Mouse (Mus musculus) liver (tissue): ENCODE data around the gene Arhgap45.
A peak's percentile ranks its signal among the peaks of the same experiment; 100 is the strongest.
"Not testable (repeated sequence)": the region's sequence is repeated elsewhere in the genome, so short reads cannot be mapped to it uniquely, and the experiment has no call there.

ENCODE experiments used
- DNase-seq: peaks from one replicate; pipeline ENCODE4 v3.0.0-alpha.2; 2020; ENCODE audit warnings: mixed read lengths

The Arhgap45 gene

GRCm38 (mm10) chr10:80035148-80035547 is 18.7 kb downstream of the Arhgap45 start:
- DNase-seq, result no peak

DNA sequence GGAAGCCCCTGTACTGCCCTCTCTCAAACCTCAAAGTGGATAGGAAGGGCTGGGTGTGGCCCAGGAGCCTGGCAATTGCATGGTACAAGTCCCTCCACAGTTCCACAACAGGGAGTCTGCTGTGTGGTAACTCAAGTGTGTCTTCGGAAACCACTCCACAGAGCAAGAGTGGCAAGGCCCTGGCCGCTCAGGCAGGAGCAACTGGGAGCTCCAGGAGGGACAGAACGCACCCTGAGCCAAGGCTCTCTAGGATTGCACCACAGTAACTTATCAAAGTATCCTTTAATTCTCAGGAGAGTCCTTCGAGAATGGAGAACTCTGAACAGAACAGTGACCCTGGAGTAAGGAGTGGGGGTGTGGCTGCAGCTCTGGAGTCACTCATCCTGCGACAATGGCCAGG is 19.2 kb downstream of the Arhgap45 start:
- DNase-seq, result no peak

GRCm38 (mm10) chr10:80036832-80037231 is 20.4 kb downstream of the Arhgap45 start:
- DNase-seq, result no peak

- DNase-seq, result peak; percentile 97
Observed at GRCm38 (mm10) chr10:80039559-80039979, 23.1 kb downstream of the Arhgap45 start, which contains the start of gene Polr2e. Gene Polr2e (minus strand): TSS chr10:80039795.

- not testable (repeated sequence) for DNase-seq
Observed at GRCm38 (mm10) chr10:80041409-80042060, 25.1 kb downstream of the Arhgap45 start.

GRCm38 (mm10) chr10:80044087-80044486 is 27.6 kb downstream of the Arhgap45 start:
- DNase-seq, result peak; percentile 37

- not testable (repeated sequence) for DNase-seq
Observed at GRCm38 (mm10) chr10:80045364-80045763, 28.9 kb downstream of the Arhgap45 start.

GRCm38 (mm10) chr10:80045766-80046165 is 29.3 kb downstream of the Arhgap45 start:
- no peak for DNase-seq

DNA sequence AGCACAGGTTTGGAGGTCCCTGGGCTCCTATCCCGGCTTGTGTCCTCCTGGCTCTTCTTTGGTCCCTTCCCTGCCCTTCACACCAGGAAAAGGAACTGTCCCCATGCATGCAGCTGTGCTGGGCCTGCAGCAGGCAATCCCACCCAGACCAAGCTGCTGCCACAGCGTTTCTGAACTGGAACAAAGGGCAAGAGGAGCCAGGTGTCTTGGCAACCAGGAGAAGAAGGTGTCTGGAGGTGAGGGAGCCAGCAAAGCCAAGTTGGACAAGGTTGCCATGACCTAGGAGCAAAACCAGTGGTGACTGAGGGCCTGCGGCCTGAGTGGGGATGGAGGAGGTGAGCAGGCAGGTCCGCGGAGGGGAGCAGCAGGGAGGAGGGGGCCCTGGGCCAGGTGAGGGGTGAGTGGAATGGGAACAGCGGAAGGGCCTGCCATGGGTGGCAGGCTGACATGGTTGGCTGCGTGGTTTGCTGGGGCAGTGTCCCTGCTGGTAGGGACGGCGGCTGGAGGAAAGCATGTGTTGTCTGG is 30.6 kb downstream of the Arhgap45 start, which contains the start of gene Gpx4:
Gene Gpx4 (plus strand): TSS at position 126 of the 525 bp plus-strand sequence.
- no peak for DNase-seq

GRCm38 (mm10) chr10:80048396-80048795 is 31.9 kb downstream of the Arhgap45 start:
- DNase-seq, result no peak

DNA sequence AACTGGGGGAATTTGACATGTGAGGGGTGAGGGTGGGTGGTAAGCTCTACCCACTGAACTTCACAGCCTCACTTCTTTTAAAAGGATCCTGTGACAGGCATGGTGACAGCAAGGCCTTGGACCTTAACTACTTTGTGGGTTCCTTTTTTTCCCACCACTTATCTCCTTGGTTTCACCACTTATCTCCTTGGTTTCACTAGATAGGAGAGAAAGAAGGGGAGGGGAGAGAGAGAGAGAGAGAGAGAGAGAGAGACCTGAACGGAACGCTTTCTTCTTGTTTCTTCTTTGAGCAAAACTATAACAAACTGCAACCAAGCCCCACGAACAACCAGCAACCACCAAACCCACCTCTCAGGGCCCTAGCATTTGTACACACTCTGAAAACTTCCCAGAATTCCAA is 32.4 kb downstream of the Arhgap45 start:
- no peak for DNase-seq

DNA sequence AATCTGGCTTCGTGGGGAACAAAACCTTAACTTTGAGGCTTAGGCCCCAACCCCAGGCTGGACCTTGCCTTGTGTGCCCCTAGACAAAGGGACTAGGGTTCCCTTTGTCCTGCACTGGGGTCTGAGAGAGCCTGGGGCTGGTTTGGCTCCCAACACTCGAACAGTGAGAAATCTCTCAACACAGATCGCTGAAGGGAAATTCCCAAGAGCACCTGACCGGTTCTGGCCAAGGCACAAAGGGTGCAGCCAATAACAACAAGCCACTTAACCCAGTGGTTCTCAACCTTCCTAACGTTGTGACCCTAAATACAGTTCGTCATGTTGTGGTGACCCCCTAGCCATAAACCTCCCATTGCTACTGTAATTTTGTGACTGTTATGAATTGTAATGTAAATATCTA is 33.8 kb downstream of the Arhgap45 start:
- DNase-seq, result no peak

- no peak for DNase-seq
Observed at GRCm38 (mm10) chr10:80050885-80051617, 34.6 kb downstream of the Arhgap45 start.

- peak; percentile 73 for DNase-seq
Observed at GRCm38 (mm10) chr10:80051618-80052373, 35.3 kb downstream of the Arhgap45 start.

- DNase-seq, result no peak
Observed at GRCm38 (mm10) chr10:80052374-80052764, 35.9 kb downstream of the Arhgap45 start.

GRCm38 (mm10) chr10:80053259-80053780 is 36.9 kb downstream of the Arhgap45 start:
- DNase-seq, result peak; percentile 100

- peak; percentile 84 for DNase-seq
Observed at GRCm38 (mm10) chr10:80053831-80054815, 37.7 kb downstream of the Arhgap45 start.

- not testable (repeated sequence) for DNase-seq
Observed at GRCm38 (mm10) chr10:80054911-80055310, 38.5 kb downstream of the Arhgap45 start.

- DNase-seq, result no peak
Observed at GRCm38 (mm10) chr10:80055364-80055763, 38.9 kb downstream of the Arhgap45 start.

DNA sequence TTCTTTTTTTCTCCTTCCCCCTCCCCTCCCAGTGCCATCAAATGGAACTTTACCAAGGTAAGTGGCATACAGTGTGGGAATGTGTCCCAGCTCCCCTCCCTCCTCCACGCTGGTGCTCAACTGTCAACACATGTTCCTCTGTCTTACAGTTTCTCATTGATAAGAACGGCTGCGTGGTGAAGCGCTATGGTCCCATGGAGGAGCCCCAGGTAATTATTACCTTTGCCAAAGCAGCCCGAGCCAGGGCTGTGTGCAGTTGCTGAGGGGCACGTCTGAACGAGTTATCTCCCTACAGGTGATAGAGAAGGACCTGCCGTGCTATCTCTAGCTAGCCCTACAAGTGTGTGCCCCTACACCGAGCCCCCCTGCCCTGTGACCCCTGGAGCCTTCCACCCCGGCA is 39.4 kb downstream of the Arhgap45 start:
- DNase-seq, result no peak

DNA sequence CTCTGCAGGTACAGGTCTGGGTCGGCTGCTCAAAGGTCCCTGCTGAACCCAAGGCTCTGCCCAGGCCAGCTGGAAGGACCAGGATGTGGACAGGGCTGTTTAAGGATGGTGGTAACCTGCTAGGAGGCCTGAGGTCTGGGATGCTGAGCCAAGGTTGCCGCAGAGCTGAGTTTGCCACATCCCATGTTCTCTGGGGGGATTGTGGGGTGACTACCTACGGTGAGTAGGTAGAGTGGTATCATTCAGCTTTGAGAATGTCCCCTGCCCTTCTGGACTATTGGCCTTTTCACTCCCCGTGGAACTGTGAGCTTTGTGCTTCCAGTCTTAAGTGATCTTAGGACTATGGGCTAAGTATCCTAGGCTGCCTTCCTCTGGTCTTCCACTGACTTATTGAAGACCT is 40.1 kb downstream of the Arhgap45 start:
- DNase-seq, result no peak
